Mouse (Mus musculus) hindbrain, postnatal 0 days (tissue): Measurements from ENCODE around the gene Slc29a3. TPM values are rescaled to one million over a fixed set of nuclear protein-coding genes. Genes with fewer than 3 reads are reported as not detected.

Experiments
- ATAC-seq: fragments of 200-750 bp; cut with Nextera tagmentation; 2 replicates; pipeline ENCODE4 v1.8.0; 2017; ENCODE audit warnings: mild to moderate bottlenecking, moderate TSS enrichment, moderate library complexity
- DNase-seq: peaks from one replicate; pipeline ENCODE4 v3.0.0-alpha.2; 2015; ENCODE audit warnings: low spot score
- H3K27ac ChIP-seq: fragments of 300-500 bp; sonication (generic); 2 replicates; pipeline ENCODE4 v1.5.1; 2014; ENCODE audit warnings: mild to moderate bottlenecking
- H3K27me3 ChIP-seq: fragments of 300-500 bp; sonication (generic); 2 replicates; pipeline ENCODE4 v1.6.1; 2014; ENCODE audit warnings: low read length, mixed read lengths; ENCODE audit not compliant: insufficient read depth
- H3K36me3 ChIP-seq: fragments of 300-500 bp; sonication (generic); 2 replicates; pipeline ENCODE4 v1.6.1; 2014; ENCODE audit warnings: low read length, mixed read lengths; ENCODE audit not compliant: insufficient read depth
- H3K4me1 ChIP-seq: fragments of 300-500 bp; sonication (generic); 2 replicates; pipeline ENCODE4 v1.6.1; 2014; ENCODE audit warnings: antibody characterized with exemption, low read length, mixed read lengths; ENCODE audit not compliant: insufficient read depth
- H3K4me2 ChIP-seq: fragments of 300-500 bp; sonication (generic); 2 replicates; pipeline ENCODE4 v1.6.1; 2014; ENCODE audit warnings: low read depth, mild to moderate bottlenecking, low read length, moderate library complexity, mixed read lengths
- H3K4me3 ChIP-seq: fragments of 300-500 bp; sonication (generic); 2 replicates; pipeline ENCODE4 v1.5.1; 2014; ENCODE audit warnings: low read length
- H3K9ac ChIP-seq: fragments of 300-500 bp; sonication (generic); replicated peaks from 2 replicates; pipeline ENCODE4 v1.6.1; 2014; ENCODE audit warnings: mild to moderate bottlenecking, low read length, moderate library complexity, mixed read lengths
- H3K9me3 ChIP-seq: fragments of 300-500 bp; sonication (generic); 2 replicates; pipeline ENCODE4 v1.6.1; 2016; ENCODE audit warnings: low read length, mixed read lengths
- CTCF ChIP-seq: IDR thresholded peaks from 2 replicates; pipeline ENCODE4 v1.5.1; 2016; ENCODE audit warnings: antibody characterized with exemption, control low read depth, low read depth
- whole genome bisulfite sequencing: fragments of 180-500 bp; shearing (Covaris S2); extraction: QIAGEN DNeasy Blood & Tissue Kit; methylation state at CpG from one replicate; pipeline ENCODE4 v1.1.7; 2014; 5-methylcytosine and 5-hydroxymethylcytosine counted together
- polyA plus RNA-seq: library from polyadenylated mRNA; unstranded; fragments of >200 nt; fragmentation: Nextera tagmentation; extraction: Ambion mirVana; gene quantifications from 2 replicates; pipeline ENCODE4 v1.2.1, GENCODE M21; 2015
- total RNA-seq: library from RNA; depleted of rRNA; stranded (reverse); fragments of >200 nt; gene quantifications from 2 replicates; pipeline ENCODE4 v1.2.3, GENCODE M21; 2014

Gene Slc29a3
- total and polyA plus RNA-seq, 2 experiments from 2014 or later, result 9.1 to 10.0 TPM

GRCm38 (mm10) chr10:60741435-60741834, 11.2 kb downstream of the Slc29a3 start:
- no peaks in the 10 kb centered on the region for H3K27me3 ChIP-seq
- H3K36me3 ChIP-seq, result no peaks in the 10 kb centered on the region
- H3K4me3 ChIP-seq, result no peak overlapping the region
- ATAC-seq (no peak), DNase-seq (no peak)
- H3K9ac ChIP-seq, result no peak overlapping the region
- H3K27ac ChIP-seq, result no peak overlapping the region
- 85% methylated on average over 6 of the region's 7 CpGs for WGBS
- no peak for TF ChIP-seq CTCF
- H3K9me3 ChIP-seq, result no peaks in the 10 kb centered on the region
- H3K4me2 ChIP-seq, result no peak overlapping the region
- H3K4me1 ChIP-seq, result no peaks in the 10 kb centered on the region

GRCm38 (mm10) chr10:60739619-60740363, 12.8 kb downstream of the Slc29a3 start:
- no peaks in the 10 kb centered on the region for H3K36me3 ChIP-seq
- H3K9me3 ChIP-seq, result no peaks in the 10 kb centered on the region
- WGBS, result 90% methylated on average over 4 of the region's 4 CpGs
- DNase-seq, result no peak
- no peak for TF ChIP-seq CTCF
- no peak overlapping the region for H3K4me3 ChIP-seq
- H3K4me2 ChIP-seq, result no peak overlapping the region
- no peak for ATAC-seq
- H3K9ac ChIP-seq, result no peak overlapping the region
- no peak overlapping the region for H3K27ac ChIP-seq
- H3K4me1 ChIP-seq, result no peaks in the 10 kb centered on the region
- no peaks in the 10 kb centered on the region for H3K27me3 ChIP-seq

- Histone ChIP-seq H3K4me3 (no peak overlapping the region), H3K9me3 (no peaks in the 10 kb centered on the region), H3K4me1 (no peaks in the 10 kb centered on the region), H3K27ac (no peak overlapping the region), H3K9ac (no peak overlapping the region), H3K27me3 (no peaks in the 10 kb centered on the region), H3K36me3 (no peaks in the 10 kb centered on the region), H3K4me2 (no peak overlapping the region)
- TF ChIP-seq CTCF, result no peak
- 79% methylated on average over 8 of the region's 9 CpGs for WGBS
- DNase-seq (no peak), ATAC-seq (no peak)
These were observed 14.5 kb downstream of the Slc29a3 start for GRCm38 (mm10) chr10:60737886-60738640.

GRCm38 (mm10) chr10:60737169-60737728, 15.3 kb downstream of the Slc29a3 start:
- Histone ChIP-seq H3K9ac (no peak overlapping the region), H3K36me3 (no peaks in the 10 kb centered on the region), H3K27ac (0 out of 2 replicates have a peak overlapping the region, but pooled peaks have one; percentile 3), H3K27me3 (no peaks in the 10 kb centered on the region), H3K4me1 (peaks cover under 1% of the 10 kb centered on the region; the same call in 1 of the 2 replicates), H3K4me3 (no peak overlapping the region), H3K4me2 (no peak overlapping the region), H3K9me3 (no peaks in the 10 kb centered on the region)
- DNase-seq, result peak; percentile 9
- TF ChIP-seq CTCF, result no peak
- no peak for ATAC-seq
- 64% methylated on average over 11 of the region's 11 CpGs for WGBS

- 94% methylated on average over 1 of the region's 1 CpGs for WGBS
- no peak overlapping the region for H3K27ac ChIP-seq
These were observed 16.9 kb downstream of the Slc29a3 start for GRCm38 (mm10) chr10:60735737-60736136.

GRCm38 (mm10) chr10:60733471-60733870, 19.1 kb downstream of the Slc29a3 start:
- Histone ChIP-seq H3K9me3 (no peaks in the 10 kb centered on the region), H3K4me1 (peaks cover 6% of the 10 kb centered on the region; the same call in 1 of the 2 replicates), H3K27me3 (no peaks in the 10 kb centered on the region), H3K27ac (no peak overlapping the region), H3K4me2 (no peak overlapping the region), H3K36me3 (no peaks in the 10 kb centered on the region), H3K9ac (no peak overlapping the region), H3K4me3 (no peak overlapping the region)
- WGBS, result 84% methylated on average over 8 of the region's 8 CpGs
- DNase-seq (no peak), ATAC-seq (no peak)
- TF ChIP-seq CTCF, result no peak

More at GRCm38 (mm10) chr10:60735737-60736136, 16.9 kb downstream of the Slc29a3 start:
- ATAC-seq, result no peak
- Histone ChIP-seq H3K4me1 (peaks cover 6% of the 10 kb centered on the region; the same call in 1 of the 2 replicates), H3K27me3 (no peaks in the 10 kb centered on the region), H3K9me3 (no peaks in the 10 kb centered on the region), H3K4me3 (no peak overlapping the region), H3K9ac (no peak overlapping the region), H3K4me2 (no peak overlapping the region), H3K36me3 (no peaks in the 10 kb centered on the region)
- DNase-seq, result no peak
- TF ChIP-seq CTCF, result no peak
